Mouse (Mus musculus): ENCODE measurements around the gene Cab39.

GRCm38 (mm10) chr1:85757531-85758230, 35.6 kb upstream of the Cab39 start:
- TF ChIP-seq POLR2A (IDR thresholded peaks at IDR 0.05; ENCODE audit: control insufficient read depth, extremely low read depth, insufficient read depth, low read length, poor library complexity) (no peak), CTCF (IDR thresholded peaks at IDR 0.05; ENCODE audit: borderline replicate concordance, control insufficient read depth, extremely low read depth, insufficient read depth, low read length, poor library complexity) (no peak)
